Mouse (Mus musculus) neural tube, embryonic 10.5 days (tissue): ENCODE measurements around the gene Olfr397.

Experiments
- DNase-seq: peaks from one replicate; pipeline ENCODE4 v3.0.0-alpha.2; 2017; ENCODE audit warnings: low spot score; ENCODE audit errors: extremely low spot score

Gene Olfr397

GRCm38 (mm10) chr11:73960517-73960916, at the start of gene Olfr397:
Gene Olfr397, plus strand, starts transcription at chr11:73960817.
- no peak for DNase-seq

- no peak for DNase-seq
These were observed 24.2 kb upstream of the Olfr397 start, which contains the start of gene Olfr23 for GRCm38 (mm10) chr11:73936377-73936776. Gene Olfr23, plus strand, starts transcription at chr11:73936677.

DNA sequence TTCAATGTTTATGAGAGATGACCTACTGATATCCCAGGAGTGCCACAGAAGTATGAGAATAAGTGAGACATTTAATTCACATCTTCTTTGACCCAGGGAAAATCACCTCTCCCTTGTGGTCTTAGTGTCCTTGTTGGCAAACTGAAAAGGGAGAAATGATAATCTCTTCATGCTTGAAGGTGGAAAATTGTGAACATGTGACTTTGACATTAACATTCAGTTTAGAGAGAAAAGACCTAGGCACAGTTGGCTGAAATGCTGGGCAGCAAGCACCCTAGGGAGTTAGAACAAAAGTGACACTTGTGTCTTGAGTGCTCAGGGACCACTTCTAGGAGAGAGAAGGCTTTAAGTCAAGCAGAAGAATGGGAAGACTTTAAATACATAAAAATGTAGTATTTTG, 29.7 kb downstream of the Olfr397 start, which contains the start of gene Olfr398:
Gene Olfr398, minus strand, starts transcription at position 101 of the 400 bp plus-strand sequence.
- no peak for DNase-seq

DNA sequence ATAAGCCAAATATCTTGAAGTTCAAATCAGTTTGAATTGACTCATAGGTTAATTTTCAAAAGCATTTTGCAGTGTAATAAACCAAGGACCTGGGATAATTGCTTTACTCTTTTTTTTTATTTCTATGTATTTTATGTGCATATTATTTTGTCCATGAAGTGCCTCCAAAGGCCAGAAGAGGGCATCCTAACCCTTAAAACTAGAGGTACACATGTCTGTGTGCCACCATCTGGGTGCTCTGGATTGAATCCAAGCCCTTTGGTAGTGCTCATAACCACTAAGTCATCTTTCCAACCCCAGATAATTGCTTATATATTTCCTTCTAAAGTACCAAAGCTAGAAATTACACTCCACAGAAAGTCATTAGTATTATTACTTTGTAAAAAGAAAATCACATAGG, 32.5 kb downstream of the Olfr397 start:
- DNase-seq: no peak
